ENCODE assay signal across 11 mouse cellular contexts in genomic region chr12:98571896-98572680, GRCm38 (mm10). TPM values are rescaled to one million over a fixed set of nuclear protein-coding genes. Genes with fewer than 3 reads are reported as not detected.
DNase-seq lines count a peak whose midpoint lies in the region; ATAC-seq lines count a peak whose summit lies in the region.
"Had no signal": no experiment of that assay in that cellular context is flagged by ENCODE, and none has a peak within 500 bp of the region (broad histone marks: within the 10 kb centered on the region; RNA-seq: fewer than 3 reads in every experiment).

No protein-coding gene starts in this region.

- H3K4me1 ChIP-seq in midbrain, embryonic 14.5 days (ENCODE audit: control insufficient read depth, insufficient read depth, low read length): peaks cover 65% of the 10 kb centered on the region
- H3K4me1 ChIP-seq: liver, embryonic 15.5 days had no signal

- H3K27ac ChIP-seq in midbrain, embryonic 14.5 days (replicated peaks; ENCODE audit: low read depth, low read length): peak overlapping the region; percentile 97
- H3K27ac ChIP-seq: heart, adult 2 months; liver, embryonic 15.5 days had no signal

- peak; percentile 33 for ATAC-seq in CD4-positive, CD25-positive, alpha-beta regulatory T cell, adult 4 months
- ATAC-seq in hematopoietic stem cell, adult 5-6 weeks (replicated peaks in 1 of 2; ENCODE audit: insufficient read depth in 1 of 2, low FRiP score in 2 of 2, low TSS enrichment in 1 of 2, low read depth in 1 of 2, poor library complexity in 2 of 2, severe bottlenecking in 2 of 2): peak; percentile 77 to 82
- ATAC-seq in midbrain, embryonic 14.5 days (ENCODE audit: low FRiP score, low TSS enrichment): no peak
- no peak for ATAC-seq in erythroid progenitor cell, adult 5-6 weeks (replicated peaks; ENCODE audit: low FRiP score, poor library complexity, severe bottlenecking)

- H3K27me3 ChIP-seq in midbrain, embryonic 14.5 days (ENCODE audit: control insufficient read depth, insufficient read depth, low read length): no peaks in the 10 kb centered on the region

- 39% methylated on average over 8 of the region's 8 CpGs for WGBS in midbrain, embryonic 14.5 days

- peak overlapping the region; percentile 90; the same call in 1 of the 2 replicates for H3K9ac ChIP-seq in midbrain, embryonic 14.5 days (replicated peaks; ENCODE audit: low read length)
- H3K9ac ChIP-seq: liver, embryonic 15.5 days had no signal

- peak; percentile 75 for DNase-seq in cerebellum, adult 9-11 months
- peak; percentile 44 for DNase-seq in midbrain, embryonic 14.5 days
- DNase-seq in gastrocnemius, adult 18-20 months (ENCODE audit: low spot score): no peak
- DNase-seq in adrenal gland, adult 18-20 months (ENCODE audit: low spot score in 2 of 2): no peak
- DNase-seq in spleen, postnatal 4 days (ENCODE audit: low spot score in 2 of 2): no peak
- DNase-seq: heart, adult 2 months; kidney, adult 11 months had no signal

- peak overlapping the region; percentile 67 for H3K4me3 ChIP-seq in midbrain, embryonic 14.5 days (replicated peaks; ENCODE audit: low read depth, low read length)
- H3K4me3 ChIP-seq: heart, adult 2 months; liver, embryonic 15.5 days had no signal

- H3K4me2 ChIP-seq in midbrain, embryonic 14.5 days (ENCODE audit: low read length): peak overlapping the region; percentile 88
- H3K4me2 ChIP-seq: liver, embryonic 15.5 days had no signal

- H3K9me3 ChIP-seq in midbrain, embryonic 14.5 days (ENCODE audit: control insufficient read depth, low read length): no peaks in the 10 kb centered on the region
- H3K9me3 ChIP-seq: liver, embryonic 15.5 days had no signal

- no peaks in the 10 kb centered on the region for H3K36me3 ChIP-seq in midbrain, embryonic 14.5 days (ENCODE audit: control insufficient read depth, insufficient read depth, low read length)
- H3K36me3 ChIP-seq: liver, embryonic 15.5 days had no signal

RNA-seq across cellular contexts. Expression of gene Kcnk10, which starts 6.0 kb away (rescaled TPM):
- polyA plus RNA-seq in CD4-positive, CD25-positive, alpha-beta regulatory T cell, adult 4 months (2017; shearing (Covaris generic)): under 1 TPM in 1 of 2 experiments, not detected in 1; 0.23 TPM
- not detected in 2 replicates for total RNA-seq in hematopoietic stem cell, adult 5-6 weeks (2017)
- 49.1 and 53.6 TPM in 2 replicates for polyA plus RNA-seq in midbrain, embryonic 14.5 days (2014; fragmentation: Nextera tagmentation; extraction: Ambion mirVana)
- not detected for total RNA-seq in gastrocnemius, adult 18-20 months (2021)
- not detected in 2 replicates for total RNA-seq in erythroid progenitor cell, adult 5-6 weeks (2015; ENCODE audit: low replicate concordance)
- not detected in 2 replicates for total RNA-seq in erythroid progenitor cell, adult 5-6 weeks (2017; ENCODE audit: low replicate concordance)
- under 1 TPM in 1 of 2 experiments, not detected in 1; 0.16 TPM for total RNA-seq in adrenal gland, adult 18-20 months (2021)
- total RNA-seq: heart, adult 2 months had no signal

RNA-seq across cellular contexts. Expression of gene Spata7, which starts 55.9 kb away (rescaled TPM):
- polyA plus RNA-seq in CD4-positive, CD25-positive, alpha-beta regulatory T cell, adult 4 months (2017; shearing (Covaris generic)): 1 to 10 TPM in 1 of 2 experiments, under 1 TPM in 1; 0.74 to 1.4 TPM
- total RNA-seq in hematopoietic stem cell, adult 5-6 weeks (2017): 6.4 and 13.3 TPM in 2 replicates
- 28.4 and 29.4 TPM in 2 replicates for polyA plus RNA-seq in midbrain, embryonic 14.5 days (2014; fragmentation: Nextera tagmentation; extraction: Ambion mirVana)
- total RNA-seq in gastrocnemius, adult 18-20 months (2021): 1 to 10 TPM; 3.0 to 3.4 TPM
- 8.4 TPM in 1 of 2 replicates, not detected in the other for total RNA-seq in erythroid progenitor cell, adult 5-6 weeks (2015; ENCODE audit: low replicate concordance)
- total RNA-seq in erythroid progenitor cell, adult 5-6 weeks (2017; ENCODE audit: low replicate concordance): 1.4 and 3.2 TPM in 2 replicates
- 1 to 10 TPM; 7.6 to 7.8 TPM for total RNA-seq in adrenal gland, adult 18-20 months (2021)

Comparison
In these comparisons a context has a peak if more than half of its experiments do, and no peak if none do; other contexts are left out.
1. ATAC-seq: peak in CD4-positive, CD25-positive, alpha-beta regulatory T cell, adult 4 months (single experiment) and hematopoietic stem cell, adult 5-6 weeks (2 of 2); none in midbrain, embryonic 14.5 days (single experiment) and erythroid progenitor cell, adult 5-6 weeks (single experiment).
2. DNase-seq: peak in cerebellum, adult 9-11 months (single experiment) and midbrain, embryonic 14.5 days (single experiment); none in gastrocnemius, adult 18-20 months (single experiment), adrenal gland, adult 18-20 months (0 of 2) and spleen, postnatal 4 days (0 of 2).